Comparison of ENCODE assay signal across 8 mouse cellular contexts in the genomic region with DNA sequence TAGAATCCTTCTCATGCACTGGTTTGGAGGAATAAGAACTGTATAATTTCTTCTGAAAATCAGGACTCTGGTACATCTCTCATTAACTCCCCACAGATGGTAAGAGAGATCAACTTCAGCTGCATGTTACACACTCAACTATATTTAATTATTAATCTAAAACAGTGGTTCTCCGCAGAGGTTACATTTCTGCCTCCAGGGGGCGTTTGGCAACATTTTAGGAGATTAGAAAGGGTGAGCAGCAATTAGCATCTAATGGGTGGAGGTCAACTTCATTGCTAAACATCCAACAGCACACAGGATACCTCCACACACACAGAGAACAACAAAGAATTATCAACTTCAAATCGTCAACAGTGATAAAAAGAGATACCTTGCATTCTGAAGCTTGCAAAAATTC. TPM values are rescaled to one million over a fixed set of nuclear protein-coding genes. Genes with fewer than 3 reads are reported as not detected.
DNase-seq lines count a peak whose midpoint lies in the region; ATAC-seq lines count a peak whose summit lies in the region.

No protein-coding gene starts in this region.

- H3K4me3 ChIP-seq in forebrain, embryonic 16.5 days (replicated peaks; ENCODE audit: low read length) = peak overlapping the region; percentile 78

- H3K27me3 ChIP-seq in forebrain, embryonic 16.5 days (replicated peaks; ENCODE audit: control insufficient read depth, insufficient read depth, low read length) = no peaks in the 10 kb centered on the region

- H3K36me3 ChIP-seq in forebrain, embryonic 16.5 days (ENCODE audit: control insufficient read depth, insufficient read depth) = no peaks in the 10 kb centered on the region

- H3K27ac ChIP-seq in forebrain, embryonic 16.5 days (ENCODE audit: low read length) = no peak overlapping the region

- no peak for ATAC-seq in forebrain, embryonic 16.5 days
- no peak for ATAC-seq in frontal cortex, adult (ENCODE audit: low TSS enrichment)

- H3K9ac ChIP-seq in forebrain, embryonic 16.5 days (replicated peaks; ENCODE audit: low read depth, low read length) = no peak overlapping the region

- DNase-seq in left cerebral cortex, postnatal 4 days = peak; percentile 50
- no peak for DNase-seq in left cerebral cortex, adult 11 months (ENCODE audit: low spot score)
- peak; percentile 55 for DNase-seq in cerebellum, adult 11-12 months
- peak; percentile 93 for DNase-seq in kidney, adult 9 months
- peak; percentile 74 for DNase-seq in lung, postnatal 14 days
- no peak for DNase-seq in spleen, postnatal 14 days (ENCODE audit: low spot score in 2 of 2)

- H3K4me1 ChIP-seq in forebrain, embryonic 16.5 days (replicated peaks; ENCODE audit: control insufficient read depth, insufficient read depth, low read length) = peaks cover 19% of the 10 kb centered on the region

- H3K9me3 ChIP-seq in forebrain, embryonic 16.5 days (ENCODE audit: control insufficient read depth, low read length) = 0 out of 2 replicates have a peak, but pooled peaks cover under 1% of the 10 kb centered on the region

- intact Hi-C loops in left cerebral cortex, postnatal 4 days (cut with DNase I) = no loop called here

- 19% methylated on average over 3 of the region's 3 CpGs for WGBS in forebrain, embryonic 16.5 days

- H3K4me2 ChIP-seq in forebrain, embryonic 16.5 days (ENCODE audit: low read length) = peak overlapping the region; percentile 84

RNA-seq across cellular contexts. Expression of a gene that starts 2.0 kb away (rescaled TPM):
- total RNA-seq in left cerebral cortex, postnatal 4 days (2021) = 100 to 1,000 TPM; 159 TPM
- polyA plus RNA-seq in forebrain, embryonic 16.5 days (2015; fragmentation: Nextera tagmentation; extraction: Ambion mirVana) = 73.3 and 75.3 TPM in 2 replicates

Comparison
In these comparisons a context has a peak if more than half of its experiments do, and no peak if none do; other contexts are left out.
1. DNase-seq: peak in left cerebral cortex, postnatal 4 days (single experiment), cerebellum, adult 11-12 months (single experiment), kidney, adult 9 months (single experiment) and lung, postnatal 14 days (single experiment); none in left cerebral cortex, adult 11 months (single experiment) and spleen, postnatal 14 days (0 of 2).